Mouse (Mus musculus) C2C12 (cell line): Measurements from ENCODE around the gene Ak8. TPM values are rescaled to one million over a fixed set of nuclear protein-coding genes. Genes with fewer than 3 reads are reported as not detected.

Experiments
- H3K27me3 ChIP-seq: one replicate; pipeline ENCODE4 v1.6.1; 2011; ENCODE audit not compliant: control insufficient read depth, insufficient read depth, insufficient read length
- H3K36me3 ChIP-seq: one replicate; pipeline ENCODE4 v1.6.1; 2011; ENCODE audit not compliant: control insufficient read depth, insufficient read depth
- H3K4me3 ChIP-seq: one replicate; pipeline ENCODE4 v1.5.1; 2011; ENCODE audit warnings: mild to moderate bottlenecking, control low read depth; ENCODE audit not compliant: poor library complexity, insufficient read depth, severe bottlenecking
- H3K79me2 ChIP-seq: one replicate; pipeline ENCODE4 v1.6.1; 2011; ENCODE audit not compliant: control insufficient read depth, insufficient read depth
- H3K79me3 ChIP-seq: one replicate; pipeline ENCODE4 v1.6.1; 2011; ENCODE audit warnings: low read depth, control low read depth
- H3ac ChIP-seq: one replicate; pipeline ENCODE3; 2011; ENCODE audit warnings: low read depth; ENCODE audit not compliant: control insufficient read depth, insufficient read length
- CEBPB ChIP-seq: IDR thresholded peaks from one replicate; pipeline ENCODE4 v1.6.1; 2011; ENCODE audit warnings: low read depth, mild to moderate bottlenecking, control low read depth, moderate library complexity
- CTCF ChIP-seq: IDR thresholded peaks from one replicate; pipeline ENCODE4 v1.5.1; 2011; ENCODE audit not compliant: control insufficient read depth, insufficient read depth, insufficient read length
- FOSL1 ChIP-seq: IDR thresholded peaks from one replicate; pipeline ENCODE4 v1.8.0; 2011; ENCODE audit warnings: mild to moderate bottlenecking, low read length; ENCODE audit not compliant: poor library complexity, insufficient read depth, severe bottlenecking
- MAX ChIP-seq: IDR thresholded peaks from one replicate; pipeline ENCODE4 v1.6.1; 2011; ENCODE audit warnings: mild to moderate bottlenecking, control low read depth
- MYOD1 ChIP-seq: IDR thresholded peaks from one replicate; pipeline ENCODE4 v1.6.1; 2011; ENCODE audit warnings: low read depth; ENCODE audit not compliant: control insufficient read depth, insufficient read length
- MYOG ChIP-seq: IDR thresholded peaks from one replicate; pipeline ENCODE4 v1.6.1; 2011; ENCODE audit not compliant: control insufficient read depth, insufficient read length; ENCODE audit errors: extremely low read depth
- USF1 ChIP-seq: IDR thresholded peaks from one replicate; pipeline ENCODE4 v1.6.1; 2011; ENCODE audit warnings: low read depth, mild to moderate bottlenecking, control low read depth, moderate library complexity
- polyA plus RNA-seq: library from polyadenylated mRNA; unstranded; fragments of >200 nt; fragmentation: generic; extraction: Trizol; gene quantifications from one replicate; pipeline ENCODE4 v1.2.1, GENCODE M21; 2012; ENCODE audit warnings: missing spikeins

Gene Ak8
- polyA plus RNA-seq, 1 experiment, result 0.04 TPM

DNA sequence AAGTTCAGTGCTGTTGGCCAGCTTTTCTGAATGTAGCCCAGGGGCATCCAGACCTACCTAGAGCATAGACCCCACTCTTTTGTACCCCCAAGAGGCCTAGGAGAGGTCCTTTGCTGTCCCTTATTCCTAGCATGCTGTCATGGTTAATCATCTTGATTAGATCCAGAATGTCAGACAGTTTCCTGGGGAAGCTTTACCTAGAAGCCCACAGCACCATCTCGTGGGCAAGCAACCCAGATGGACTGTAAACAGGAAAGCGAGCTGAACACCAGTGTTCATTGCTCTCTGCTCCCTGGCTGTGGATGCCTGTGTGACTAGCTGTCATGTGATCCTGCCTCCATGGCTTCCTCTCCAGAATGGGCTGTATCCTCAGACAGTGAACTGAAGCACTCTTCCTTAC, 76.8 kb downstream of the Ak8 start:
- no peaks in the 10 kb centered on the region for H3K79me2 ChIP-seq
- no peak for TF ChIP-seq CEBPB
- no peak for TF ChIP-seq USF1
- no peak for TF ChIP-seq MYOG
- no peak for TF ChIP-seq FOSL1
- no peak for TF ChIP-seq MYOD1
- TF ChIP-seq CTCF, result no peak
- no peak for TF ChIP-seq MAX
- no peaks in the 10 kb centered on the region for H3K36me3 ChIP-seq
- no peaks in the 10 kb centered on the region for H3K79me3 ChIP-seq
- H3K4me3 ChIP-seq, result no peak overlapping the region
- peaks cover 78% of the 10 kb centered on the region for H3K27me3 ChIP-seq
- no peak overlapping the region for H3ac ChIP-seq

DNA sequence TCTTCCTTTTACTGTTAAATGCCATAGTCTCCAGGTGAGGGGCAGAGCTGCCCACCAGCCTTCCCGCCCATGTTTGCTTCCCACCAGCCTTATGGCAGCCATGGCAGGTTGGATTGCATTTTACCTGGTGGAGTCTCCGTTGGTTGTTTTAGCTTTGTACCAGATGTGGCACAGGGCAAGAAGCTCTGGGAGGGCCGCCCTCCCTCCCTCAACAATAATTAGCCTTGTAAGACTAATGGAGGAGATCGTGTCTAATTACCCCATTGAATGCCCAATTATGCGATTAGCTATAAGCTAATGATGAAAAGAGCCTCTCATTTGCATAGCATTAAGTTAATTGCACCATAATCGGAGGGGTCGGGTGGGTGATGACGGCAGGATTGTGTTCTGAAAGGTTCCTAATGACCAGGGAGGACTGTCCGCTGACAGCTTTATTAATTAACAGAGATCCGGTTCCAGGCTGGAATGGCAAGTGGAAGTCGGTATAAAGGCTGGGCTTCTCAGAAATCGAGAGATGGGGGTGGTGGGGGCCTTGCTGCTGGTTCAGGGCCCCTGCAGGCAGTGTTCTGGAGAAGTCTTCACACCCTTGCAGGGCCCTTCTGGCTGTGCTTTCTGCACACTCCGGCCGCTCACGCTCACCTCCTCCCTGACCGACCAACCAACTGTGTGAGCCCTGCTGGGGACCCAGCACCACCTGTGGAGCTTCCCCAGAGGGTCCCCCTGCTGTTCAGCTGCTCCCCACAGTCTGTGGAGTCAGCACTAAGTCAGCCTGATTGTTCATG, 80.2 kb downstream of the Ak8 start:
- no peaks in the 10 kb centered on the region for H3K36me3 ChIP-seq
- no peak overlapping the region for H3ac ChIP-seq
- no peak for TF ChIP-seq FOSL1
- no peak for TF ChIP-seq CTCF
- no peak for TF ChIP-seq USF1
- peaks cover 86% of the 10 kb centered on the region for H3K27me3 ChIP-seq
- H3K79me3 ChIP-seq, result no peaks in the 10 kb centered on the region
- no peak overlapping the region for H3K4me3 ChIP-seq
- no peaks in the 10 kb centered on the region for H3K79me2 ChIP-seq

DNA sequence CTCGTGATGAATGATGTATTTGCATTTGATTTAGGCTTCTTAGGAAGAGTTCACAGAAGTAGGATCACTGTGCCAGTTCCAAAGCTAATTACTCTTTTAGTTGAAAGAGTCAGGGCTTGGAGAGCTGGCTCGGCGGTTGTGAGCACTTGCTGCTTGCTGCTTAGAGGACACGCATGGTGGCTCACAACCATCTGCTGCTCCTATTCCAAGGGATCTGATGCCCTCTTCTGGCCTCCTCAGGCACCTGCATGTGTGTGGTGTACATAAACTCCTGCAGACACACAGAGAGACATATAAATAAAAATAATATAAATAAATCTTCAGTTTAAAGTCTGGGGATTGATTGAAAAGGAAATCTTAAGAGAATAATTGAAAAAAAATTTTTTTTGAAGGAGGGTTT, 81.3 kb downstream of the Ak8 start:
- no peak overlapping the region for H3K4me3 ChIP-seq
- no peak overlapping the region for H3ac ChIP-seq
- H3K36me3 ChIP-seq, result no peaks in the 10 kb centered on the region
- H3K79me3 ChIP-seq, result no peaks in the 10 kb centered on the region
- TF ChIP-seq MYOD1, result no peak
- TF ChIP-seq CEBPB, result no peak
- TF ChIP-seq CTCF, result no peak
- no peak for TF ChIP-seq USF1
- no peak for TF ChIP-seq MYOG
- no peak for TF ChIP-seq FOSL1
- no peak for TF ChIP-seq MAX
- H3K27me3 ChIP-seq, result peaks cover 90% of the 10 kb centered on the region
- no peaks in the 10 kb centered on the region for H3K79me2 ChIP-seq

DNA sequence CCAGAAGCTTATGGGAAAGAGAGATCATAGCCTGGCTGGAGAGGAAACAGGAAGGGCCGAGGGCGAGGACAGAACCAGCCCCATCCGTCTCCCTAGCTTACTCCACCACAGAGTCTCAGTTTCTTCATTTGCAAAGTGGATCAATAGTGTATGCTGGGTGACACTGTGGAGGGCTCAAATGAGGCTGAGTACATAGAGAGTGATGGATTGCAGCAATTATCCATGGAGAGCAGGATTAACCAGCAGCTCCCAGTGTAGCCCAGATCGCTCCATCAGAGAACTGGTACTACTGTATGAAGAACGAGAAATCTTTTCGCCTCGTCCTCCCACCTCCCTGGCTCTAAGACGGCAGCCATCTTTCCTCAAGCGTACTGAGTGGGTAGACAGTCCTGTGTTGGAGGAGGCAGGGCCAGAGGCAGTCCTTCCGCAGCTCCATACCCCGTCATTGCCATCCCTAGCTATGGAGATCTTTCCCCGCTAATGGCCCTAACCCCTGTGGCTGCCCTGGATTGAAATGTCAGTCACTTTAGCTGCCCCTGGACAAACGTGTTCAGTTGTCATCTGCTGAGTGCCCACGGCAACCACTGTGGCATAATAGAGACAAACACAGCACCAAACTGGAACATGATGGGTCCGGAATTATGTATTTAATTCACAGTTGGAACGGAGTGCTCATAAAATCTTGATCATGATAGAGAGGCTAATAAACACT, 86.5 kb downstream of the Ak8 start:
- no peaks in the 10 kb centered on the region for H3K79me3 ChIP-seq
- no peak overlapping the region for H3ac ChIP-seq
- H3K79me2 ChIP-seq, result no peaks in the 10 kb centered on the region
- no peak overlapping the region for H3K4me3 ChIP-seq
- TF ChIP-seq MYOD1, result no peak
- TF ChIP-seq FOSL1, result no peak
- TF ChIP-seq MYOG, result no peak
- TF ChIP-seq CEBPB, result no peak
- no peak for TF ChIP-seq CTCF
- no peak for TF ChIP-seq USF1
- no peak for TF ChIP-seq MAX
- H3K27me3 ChIP-seq, result peaks cover 73% of the 10 kb centered on the region
- no peaks in the 10 kb centered on the region for H3K36me3 ChIP-seq

DNA sequence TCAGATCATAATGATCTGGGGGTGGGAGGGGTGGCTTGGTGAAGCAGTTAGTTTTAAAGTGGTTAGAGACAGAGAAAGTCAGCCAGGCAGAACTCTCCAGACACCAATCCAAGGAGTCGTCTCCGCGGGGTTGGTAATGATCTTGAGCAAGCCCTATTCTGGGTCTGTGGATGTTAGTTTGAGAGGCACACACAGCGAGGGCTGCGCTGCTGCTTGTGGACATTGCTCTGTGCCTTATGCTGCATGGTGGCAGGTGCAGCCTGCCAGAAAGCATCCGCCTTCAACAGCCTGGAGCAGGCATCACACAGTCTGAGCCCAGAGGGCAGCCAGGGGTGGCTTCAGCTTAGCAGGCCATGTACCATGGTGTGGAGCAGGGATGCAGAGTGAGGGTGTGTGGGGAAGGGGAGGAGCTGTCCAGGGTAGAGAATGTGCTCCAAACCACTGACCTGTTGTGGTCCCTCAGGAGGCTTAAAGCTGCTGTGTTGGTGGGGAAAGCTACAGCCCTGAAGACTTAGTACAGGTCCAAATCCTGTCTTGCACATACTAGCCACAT, 87.2 kb downstream of the Ak8 start:
- TF ChIP-seq MYOG, result no peak
- no peak for TF ChIP-seq CEBPB
- no peak for TF ChIP-seq USF1
- no peak for TF ChIP-seq MYOD1
- TF ChIP-seq MAX, result no peak
- no peak for TF ChIP-seq FOSL1
- TF ChIP-seq CTCF, result no peak
- H3K36me3 ChIP-seq, result no peaks in the 10 kb centered on the region
- no peaks in the 10 kb centered on the region for H3K79me2 ChIP-seq
- no peak overlapping the region for H3ac ChIP-seq
- no peaks in the 10 kb centered on the region for H3K79me3 ChIP-seq
- H3K27me3 ChIP-seq, result peaks cover 73% of the 10 kb centered on the region
- H3K4me3 ChIP-seq, result no peak overlapping the region
